16 mouse cellular contexts compared by ENCODE assay signal in genomic region chr11:34977861-34978260, GRCm38 (mm10).
A peak's percentile ranks its signal among the peaks of the same experiment; 100 is the strongest.
DNase-seq lines count a peak whose midpoint lies in the region; ATAC-seq and TF ChIP-seq lines count a peak whose summit lies in the region.
"Had no signal": no experiment of that assay in that cellular context is flagged by ENCODE, and none has a peak within 500 bp of the region (broad histone marks: within the 10 kb centered on the region; RNA-seq: fewer than 3 reads in every experiment).

No protein-coding gene starts in this region.

- intact Hi-C loops in heart, postnatal 14 days (cut with DNase I) = no loop called here

- 54% methylated on average over 7 of the region's 7 CpGs for WGBS in heart, postnatal 0 days

- DNase-seq in cerebellum, adult 9-10 months = peak; percentile 2
- DNase-seq in heart, postnatal 0 days (ENCODE audit: low spot score) = peak; percentile 41
- DNase-seq in heart, adult 11 months = no peak
- DNase-seq in 3T3-L1 (ENCODE audit: low read depth, low spot score) = peak; percentile 33
- peak; percentile 9 to 44 for DNase-seq in heart, postnatal 14 days
- DNase-seq in ovary, postnatal 14 days (ENCODE audit: low spot score) = no peak
- DNase-seq: B cell, adult 2 months; lung, postnatal 36 days; midbrain, embryonic 14.5 days had no signal

- TF ChIP-seq EP300 in heart, postnatal 0 days (IDR thresholded peaks at IDR 0.05; ENCODE audit: low read depth) = no peak

- peaks cover 13% of the 10 kb centered on the region for H3K4me1 ChIP-seq in heart, postnatal 0 days (ENCODE audit: control insufficient read depth, insufficient read depth)
- H3K4me1 ChIP-seq: neural tube, embryonic 13.5 days had no signal

- H3K4me3 ChIP-seq in heart, postnatal 0 days (ENCODE audit: low read depth, low read length) = no peak overlapping the region
- H3K4me3 ChIP-seq: heart, embryonic 13.5 days; limb, embryonic 15.5 days; neural tube, embryonic 13.5 days had no signal

- no peak overlapping the region for H3K27ac ChIP-seq in heart, postnatal 0 days (ENCODE audit: low read depth)
- H3K27ac ChIP-seq: heart, embryonic 13.5 days; limb, embryonic 15.5 days; neural tube, embryonic 13.5 days had no signal

- no peaks in the 10 kb centered on the region for H3K27me3 ChIP-seq in heart, postnatal 0 days (ENCODE audit: control insufficient read depth, insufficient read depth, low read length)
- H3K27me3 ChIP-seq: heart, embryonic 13.5 days; limb, embryonic 15.5 days; neural tube, embryonic 13.5 days had no signal

- no peak for TF ChIP-seq CTCF in heart, postnatal 0 days (IDR thresholded peaks at IDR 0.05; ENCODE audit: low read depth)

- no peak for ATAC-seq in cerebellum, adult (ENCODE audit: insufficient number of reproducible peaks, low FRiP score, low TSS enrichment)
- no peak for ATAC-seq in heart, postnatal 0 days (ENCODE audit: insufficient read depth, low read depth)
- ATAC-seq in granulocyte monocyte progenitor cell, adult 5-6 weeks (replicated peaks; ENCODE audit: poor library complexity, severe bottlenecking) = no peak
- ATAC-seq: hindbrain, embryonic 16.5 days had no signal

- no peaks in the 10 kb centered on the region for H3K9me3 ChIP-seq in heart, postnatal 0 days (replicated peaks; ENCODE audit: control insufficient read depth, low read length)
- H3K9me3 ChIP-seq: heart, embryonic 13.5 days; limb, embryonic 15.5 days; neural tube, embryonic 13.5 days had no signal

- H3K9ac ChIP-seq in heart, postnatal 0 days (replicated peaks; ENCODE audit: low read depth, low read length) = no peak overlapping the region
- H3K9ac ChIP-seq: heart, embryonic 13.5 days; limb, embryonic 15.5 days; neural tube, embryonic 13.5 days had no signal

- no peaks in the 10 kb centered on the region for H3K36me3 ChIP-seq in heart, postnatal 0 days (replicated peaks; ENCODE audit: control insufficient read depth, insufficient read depth, low read length)
- H3K36me3 ChIP-seq: G1E; heart, embryonic 13.5 days; limb, embryonic 15.5 days; neural tube, embryonic 13.5 days had no signal

- no peak overlapping the region for H3K4me2 ChIP-seq in heart, postnatal 0 days (ENCODE audit: low read depth, low read length)
- H3K4me2 ChIP-seq: heart, embryonic 13.5 days; limb, embryonic 15.5 days; neural tube, embryonic 13.5 days had no signal

Comparison
In these comparisons a context has a peak if more than half of its experiments do, and no peak if none do; other contexts are left out.
1. DNase-seq: peak in cerebellum, adult 9-10 months (single experiment), heart, postnatal 0 days (single experiment), 3T3-L1 (single experiment) and heart, postnatal 14 days (2 of 2); none in heart, adult 11 months (single experiment) and ovary, postnatal 14 days (single experiment).